Comparison of ENCODE assay signal across 8 mouse cellular contexts in the genomic region with DNA sequence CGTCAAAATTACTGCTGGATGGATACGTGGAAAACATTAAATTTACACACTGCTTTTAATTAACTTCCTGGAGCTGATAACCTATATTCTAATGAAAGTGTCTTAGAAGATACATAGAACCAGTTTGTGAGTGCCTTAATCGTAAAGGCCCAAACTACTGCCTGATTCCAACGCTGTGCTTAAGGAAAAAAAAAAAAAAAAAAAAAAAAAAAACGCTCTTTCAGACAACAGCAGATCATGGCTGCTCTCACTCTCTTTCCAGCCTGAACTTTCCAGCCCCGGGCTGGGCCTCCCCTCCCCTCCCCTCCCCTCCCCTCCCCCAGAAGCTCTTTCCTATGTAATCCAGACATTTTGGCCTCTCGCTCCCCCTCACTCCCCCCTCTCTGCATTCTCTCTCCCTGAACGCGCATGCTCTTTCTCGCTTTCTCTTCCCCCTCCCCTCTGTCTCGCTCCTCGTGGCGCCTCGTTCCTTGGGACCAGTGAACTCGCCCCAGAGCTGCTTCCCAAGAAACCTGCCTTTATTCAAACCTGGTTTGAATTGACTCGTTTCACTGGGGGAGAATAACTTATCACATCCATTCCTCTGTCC. TPM values are rescaled to one million over a fixed set of nuclear protein-coding genes. Genes with fewer than 3 reads are reported as not detected.
DNase-seq lines count a peak whose midpoint lies in the region; ATAC-seq and TF ChIP-seq lines count a peak whose summit lies in the region.

No protein-coding gene starts in this region.

- intact Hi-C loops in heart, adult 2 months (cut with DNase I) = loop anchor here (2.0 to 10.0 kb wide), 7 partner anchors 23 to 736 kb away; a partner anchor contains a TSS
- intact Hi-C loops in heart, postnatal 25 days (cut with DNase I) = loop anchor here (5.0 kb wide), 1 partner anchor 216 kb away; a partner anchor contains a TSS

- H3K4me2 ChIP-seq in heart, embryonic 13.5 days = peak overlapping the region; percentile 50
- no peak overlapping the region for H3K4me2 ChIP-seq in limb, embryonic 15.5 days
- H3K4me2 ChIP-seq in neural tube, embryonic 13.5 days = peak overlapping the region; percentile 49

- peaks cover 8% of the 10 kb centered on the region for H3K4me1 ChIP-seq in heart, adult 2 months (ENCODE audit: control insufficient read depth, insufficient read depth, low read length)
- peaks cover 74% of the 10 kb centered on the region for H3K4me1 ChIP-seq in heart, embryonic 13.5 days
- peaks cover 55% of the 10 kb centered on the region for H3K4me1 ChIP-seq in limb, embryonic 15.5 days
- H3K4me1 ChIP-seq in neural tube, embryonic 13.5 days (replicated peaks) = peaks cover 52% of the 10 kb centered on the region

- no peak for TF ChIP-seq POLR2A in heart, adult 2 months (IDR thresholded peaks at IDR 0.05; ENCODE audit: insufficient read depth, low read depth, low read length)

- H3K9ac ChIP-seq in heart, adult 2 months (ENCODE audit: low read depth, low read length) = no peak overlapping the region
- peak overlapping the region; percentile 80 for H3K9ac ChIP-seq in heart, embryonic 13.5 days
- no peak overlapping the region for H3K9ac ChIP-seq in limb, embryonic 15.5 days
- H3K9ac ChIP-seq in neural tube, embryonic 13.5 days = peak overlapping the region; percentile 63

- no peaks in the 10 kb centered on the region for H3K27me3 ChIP-seq in heart, adult 2 months (ENCODE audit: control insufficient read depth, insufficient read depth, low read length)
- H3K27me3 ChIP-seq in heart, embryonic 13.5 days (replicated peaks) = no peaks in the 10 kb centered on the region
- no peaks in the 10 kb centered on the region for H3K27me3 ChIP-seq in limb, embryonic 15.5 days
- no peaks in the 10 kb centered on the region; the same call in 1 of the 2 replicates for H3K27me3 ChIP-seq in neural tube, embryonic 13.5 days

- no peak for TF ChIP-seq EP300 in heart, adult 2 months (IDR thresholded peaks at IDR 0.05; ENCODE audit: insufficient read depth, low read depth, low read length)

- peak; percentile 57; the same call in 1 of the 2 replicates for ATAC-seq in heart, embryonic 13.5 days (ENCODE audit: extremely low read depth, insufficient number of reproducible peaks, low FRiP score, low TSS enrichment)
- ATAC-seq in limb, embryonic 15.5 days (ENCODE audit: insufficient number of reproducible peaks, low FRiP score, low TSS enrichment, low read depth) = peak; percentile 69
- peak; percentile 81 for ATAC-seq in neural tube, embryonic 13.5 days (ENCODE audit: low read depth)

- 34% methylated on average over 16 of the region's 16 CpGs for WGBS in heart, adult 2 months
- WGBS in heart, embryonic 13.5 days = 8% methylated on average over 16 of the region's 16 CpGs
- 6% methylated on average over 15 of the region's 16 CpGs for WGBS in limb, embryonic 15.5 days
- WGBS in neural tube, embryonic 13.5 days = 4% methylated on average over 15 of the region's 16 CpGs

- peak overlapping the region; percentile 28; the same call in 1 of the 2 replicates for H3K27ac ChIP-seq in heart, adult 2 months
- H3K27ac ChIP-seq in heart, embryonic 13.5 days (replicated peaks) = peak overlapping the region; percentile 99
- H3K27ac ChIP-seq in limb, embryonic 15.5 days = peak overlapping the region; percentile 95
- peak overlapping the region; percentile 80 for H3K27ac ChIP-seq in neural tube, embryonic 13.5 days (replicated peaks)

- TF ChIP-seq CTCF in heart, adult 2 months (IDR thresholded peaks at IDR 0.05) = no peak

- DNase-seq in heart, adult 2 months = no peak
- no peak for DNase-seq in heart, postnatal 25 days (ENCODE audit: low spot score)
- peak; percentile 75 for DNase-seq in brain, adult 2 months (ENCODE audit: low read depth, low spot score)
- no peak for DNase-seq in thymus, postnatal 0 days (ENCODE audit: low spot score)
- DNase-seq in left cerebral cortex, adult 8-10 months (ENCODE audit: low spot score in 2 of 2) = no peak

- H3K79me2 ChIP-seq in heart, adult 2 months (replicated peaks; ENCODE audit: control insufficient read depth, insufficient read depth, low read length) = no peaks in the 10 kb centered on the region

- no peaks in the 10 kb centered on the region for H3K9me3 ChIP-seq in heart, embryonic 13.5 days
- H3K9me3 ChIP-seq in limb, embryonic 15.5 days = no peaks in the 10 kb centered on the region
- no peaks in the 10 kb centered on the region for H3K9me3 ChIP-seq in neural tube, embryonic 13.5 days

- no peaks in the 10 kb centered on the region for H3K36me3 ChIP-seq in heart, adult 2 months (ENCODE audit: control insufficient read depth, insufficient read depth, low read length)
- H3K36me3 ChIP-seq in heart, embryonic 13.5 days = 0 out of 2 replicates have a peak, but pooled peaks cover 3% of the 10 kb centered on the region
- no peaks in the 10 kb centered on the region for H3K36me3 ChIP-seq in limb, embryonic 15.5 days
- H3K36me3 ChIP-seq in neural tube, embryonic 13.5 days = no peaks in the 10 kb centered on the region

- H3K4me3 ChIP-seq in heart, adult 2 months = no peak overlapping the region
- 0 out of 2 replicates have a peak overlapping the region, but pooled peaks have one; percentile 12 for H3K4me3 ChIP-seq in heart, embryonic 13.5 days
- no peak overlapping the region for H3K4me3 ChIP-seq in limb, embryonic 15.5 days
- peak overlapping the region; percentile 13 for H3K4me3 ChIP-seq in neural tube, embryonic 13.5 days

RNA-seq across cellular contexts. Expression of a gene that starts 12.7 kb away (rescaled TPM):
- under 1 TPM; 0.21 to 0.30 TPM for total RNA-seq in heart, adult 2 months (2021)
- polyA plus RNA-seq in heart, adult 2 months (2012; rRNA removed) = 0.15 and 1.2 TPM in 2 replicates
- under 1 TPM; 0.59 to 0.60 TPM for total RNA-seq in heart, postnatal 25 days (2021)
- 52.9 and 58.7 TPM in 2 replicates for polyA plus RNA-seq in heart, embryonic 13.5 days (2015; fragmentation: Nextera tagmentation; extraction: Ambion mirVana)
- polyA plus RNA-seq in limb, embryonic 15.5 days (2015; fragmentation: Nextera tagmentation; extraction: Ambion mirVana) = 41.8 and 43.2 TPM in 2 replicates
- 13.5 and 15.5 TPM in 2 replicates for polyA plus RNA-seq in neural tube, embryonic 13.5 days (2015; fragmentation: Nextera tagmentation; extraction: Ambion mirVana)
- 62.4 and 65.6 TPM in 2 replicates for polyA plus RNA-seq in thymus, postnatal 0 days (2015; fragmentation: Nextera tagmentation; extraction: Ambion mirVana)
- total RNA-seq in left cerebral cortex, adult 8-10 months (2022) = under 1 TPM; 0.67 to 0.89 (median 0.85) TPM

Comparison
In these comparisons a context has a peak if more than half of its experiments do, and no peak if none do; other contexts are left out.
1. H3K4me3 ChIP-seq: peak in heart, embryonic 13.5 days (single experiment) and neural tube, embryonic 13.5 days (single experiment); none in heart, adult 2 months (single experiment) and limb, embryonic 15.5 days (single experiment).
2. H3K9ac ChIP-seq: peak in heart, embryonic 13.5 days (single experiment) and neural tube, embryonic 13.5 days (single experiment); none in heart, adult 2 months (single experiment) and limb, embryonic 15.5 days (single experiment).
3. H3K27ac ChIP-seq: peak in every context shown above with its lines; median percentile 99 in heart, embryonic 13.5 days; 95 in limb, embryonic 15.5 days; 80 in neural tube, embryonic 13.5 days; 28 in heart, adult 2 months.
4. Peak in every context shown above with its lines, with median percentiles within 50 percentile points of each other: ATAC-seq.